Mouse (Mus musculus) large intestine, adult 2 months (tissue): ENCODE results near the gene Gm5751. TPM values are rescaled to one million over a fixed set of nuclear protein-coding genes. Genes with fewer than 3 reads are reported as not detected.
"Not testable (repeated sequence)": the region's sequence is repeated elsewhere in the genome, so short reads cannot be mapped to it uniquely, and the experiment has no call there.

Experiments used
- DNase-seq: peaks from one replicate; pipeline ENCODE4 v3.0.0-alpha.2; 2012; ENCODE audit warnings: low read depth, low spot score
- WGBS: fragments of 180-500 bp; shearing (Covaris S2); methylation state at CpG from one replicate; pipeline ENCODE4 v1.1.7; 2018; 5-methylcytosine and 5-hydroxymethylcytosine counted together
- polyA plus RNA-seq: library from polyadenylated mRNA; depleted of rRNA; stranded (reverse); fragments of >200 nt; gene quantifications from 2 replicates; pipeline ENCODE4 v1.2.3, GENCODE M21; 2012; rRNA removed

Gene Gm5751
- polyA plus RNA-seq, result not detected in 2 replicates

GRCm38 (mm10) chrX:8873953-8874352, at the start of gene Gm5751:
Gene Gm5751 (plus strand): TSS chrX:8874253.
- DNase-seq, result not testable (repeated sequence)
- 90% methylated on average over 4 of the region's 4 CpGs for WGBS

DNA sequence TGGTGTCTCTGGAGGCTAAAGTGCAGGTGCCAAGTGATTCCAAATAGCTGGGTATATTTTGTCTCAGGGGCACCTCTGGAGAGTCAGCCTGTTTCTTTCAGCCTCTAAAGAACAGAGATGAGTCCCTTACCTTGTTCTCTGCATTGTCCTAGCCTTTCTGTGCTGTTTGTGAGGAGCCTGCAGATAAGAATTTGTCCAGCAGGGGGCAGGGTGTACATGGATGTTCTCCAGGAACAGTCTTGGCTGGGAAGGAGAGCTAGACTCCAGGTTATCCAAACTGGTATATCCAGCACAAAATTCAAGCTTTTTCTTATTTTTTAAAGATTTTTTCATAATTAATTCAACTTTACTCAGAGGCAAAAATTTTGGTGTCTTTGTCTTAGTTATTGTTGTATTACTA, 42.0 kb upstream of the Gm5751 start:
- DNase-seq, result no peak

DNA sequence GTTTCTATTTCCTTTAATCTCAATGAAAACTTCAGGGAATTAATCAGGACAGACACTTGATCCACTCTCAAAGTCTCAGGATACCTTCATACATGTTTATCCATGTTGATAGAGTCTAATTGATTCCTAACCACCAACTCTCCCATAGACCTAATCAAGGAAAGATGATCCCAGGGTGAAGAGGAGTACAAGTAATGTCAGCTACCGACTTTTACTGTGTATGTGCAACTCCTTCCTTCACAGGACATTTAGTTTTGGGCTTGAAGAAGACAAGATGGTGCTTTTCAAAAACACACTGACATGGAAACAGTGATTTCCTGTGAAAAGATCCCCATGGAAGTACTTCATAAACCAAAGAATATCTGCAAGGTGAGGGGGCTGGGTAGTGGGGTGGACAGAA, 30.4 kb upstream of the Gm5751 start, which contains the start of gene Gm6592:
TSS of gene Gm6592 (plus strand) at position 301 of the 400 bp plus-strand sequence.
- 74% methylated on average over 1 of the region's 1 CpGs for WGBS

DNA sequence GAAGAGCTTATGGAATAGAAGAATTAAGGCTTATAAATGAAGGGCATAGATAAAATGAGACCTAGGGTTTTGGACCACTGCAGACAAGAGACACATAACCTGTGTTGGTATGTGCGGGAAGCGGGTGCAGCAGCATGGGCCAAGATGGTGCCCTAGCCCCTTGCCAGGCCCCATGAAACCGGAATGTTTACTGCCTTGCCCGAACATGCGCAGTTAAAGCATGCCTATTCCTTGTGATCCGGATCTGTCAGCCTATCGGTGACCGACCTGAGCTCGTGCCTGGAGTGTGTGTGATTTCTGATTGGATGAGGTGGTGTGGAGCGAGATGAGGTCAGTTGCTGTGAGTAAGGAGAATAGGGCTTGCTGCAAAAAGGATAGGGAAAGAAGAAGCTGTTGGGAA, 21.6 kb upstream of the Gm5751 start:
- DNase-seq, result no peak
- 91% methylated on average over 10 of the region's 10 CpGs for WGBS

More for the DNA sequence above, 30.4 kb upstream of the Gm5751 start, which contains the start of gene Gm6592:
- DNase-seq, result no peak

DNA sequence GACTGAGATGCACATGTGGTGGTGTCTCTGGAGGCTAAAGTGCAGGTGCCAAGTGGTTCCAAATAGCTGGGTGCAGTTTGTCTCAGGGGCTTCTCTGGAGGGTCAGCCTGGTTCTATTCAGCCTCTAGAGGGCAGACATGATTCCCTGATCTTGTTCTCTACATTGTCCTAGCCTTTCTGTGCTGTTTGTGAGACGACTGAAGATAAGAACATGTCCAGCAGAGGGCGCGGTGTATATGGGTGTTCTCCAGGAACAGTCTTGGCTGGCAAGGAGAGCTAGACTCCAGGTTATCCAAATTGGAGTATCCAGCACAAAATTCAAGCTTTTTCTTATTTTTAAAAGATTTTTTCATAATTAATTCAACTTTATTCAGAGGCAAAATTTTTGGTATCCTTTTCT, 9.7 kb upstream of the Gm5751 start:
- 3% methylated on average over 3 of the region's 3 CpGs for WGBS
- peak; percentile 22 for DNase-seq

GRCm38 (mm10) chrX:8884336-8884735, 10.3 kb downstream of the Gm5751 start:
- 80% methylated on average over 4 of the region's 4 CpGs for WGBS
- no peak for DNase-seq

DNA sequence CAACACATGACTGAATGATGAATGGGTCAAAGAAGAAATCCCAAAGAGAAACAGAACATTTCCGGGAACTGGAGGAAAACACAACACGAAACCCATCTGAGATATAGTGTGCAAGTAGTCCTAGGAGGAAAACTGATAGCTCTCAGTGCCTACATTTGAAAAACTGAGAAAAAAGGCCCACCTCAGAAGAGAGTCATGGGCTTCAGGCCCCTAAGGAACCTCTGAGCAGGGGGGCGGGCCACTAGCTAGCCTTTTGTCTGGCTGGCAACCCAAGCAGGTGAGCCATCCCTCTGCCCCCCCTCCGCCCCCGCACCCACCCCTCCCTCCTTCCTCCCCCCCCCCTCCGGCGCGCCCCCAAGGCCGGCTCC, 17.9 kb downstream of the Gm5751 start:
- DNase-seq, result no peak
- 48% methylated on average over 3 of the region's 9 CpGs for WGBS

GRCm38 (mm10) chrX:8892343-8893155, 18.5 kb downstream of the Gm5751 start, which contains the start of gene B630019K06Rik:
Gene B630019K06Rik (plus strand): TSS chrX:8892382.
- DNase-seq, result peak; percentile 16
- WGBS, result 10% methylated on average over 72 of the region's 95 CpGs

- DNase-seq, result no peak
These were observed 19.2 kb downstream of the Gm5751 start for GRCm38 (mm10) chrX:8893182-8893651.

GRCm38 (mm10) chrX:8900823-8901222, 26.8 kb downstream of the Gm5751 start:
- WGBS, result 59% methylated on average over 4 of the region's 4 CpGs

More at GRCm38 (mm10) chrX:8893182-8893651, 19.2 kb downstream of the Gm5751 start:
- 24% methylated on average over 34 of the region's 42 CpGs for WGBS

DNA sequence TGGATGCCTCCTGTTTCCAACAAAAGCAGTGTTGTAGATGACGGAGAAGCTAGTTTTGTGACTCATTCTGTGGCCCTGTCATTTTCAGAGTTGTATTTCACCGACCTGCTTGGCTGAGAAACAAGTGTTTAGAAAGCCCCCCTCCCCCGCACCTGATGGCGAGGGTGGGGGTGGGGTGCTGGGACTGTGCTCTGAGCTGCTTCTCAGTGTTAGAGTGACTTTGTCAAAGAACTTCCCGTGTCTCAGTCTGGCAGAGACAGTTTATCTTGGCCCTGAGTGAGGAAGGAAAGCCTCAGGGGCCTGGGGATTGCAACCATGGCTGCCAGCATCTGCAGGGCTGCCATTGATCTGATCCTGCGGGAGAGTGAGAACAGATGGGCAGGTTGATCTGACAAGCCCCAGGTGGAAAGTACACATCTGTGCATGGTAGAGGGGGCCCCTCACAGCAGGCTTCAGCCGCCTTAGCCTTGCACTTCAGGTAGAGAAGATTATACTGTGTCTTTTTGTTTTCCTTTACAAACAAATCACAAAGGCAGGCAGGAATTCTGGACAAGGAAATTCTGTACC, 27.9 kb downstream of the Gm5751 start:
- WGBS, result 35% methylated on average over 7 of the region's 7 CpGs
- DNase-seq, result no peak

More at GRCm38 (mm10) chrX:8900823-8901222, 26.8 kb downstream of the Gm5751 start:
- DNase-seq, result no peak

- no peak for DNase-seq
- 66% methylated on average over 4 of the region's 4 CpGs for WGBS
These were observed 47.0 kb downstream of the Gm5751 start for GRCm38 (mm10) chrX:8921080-8921479.

- 49% methylated on average over 9 of the region's 9 CpGs for WGBS
- DNase-seq, result no peak
These were observed 48.0 kb downstream of the Gm5751 start for GRCm38 (mm10) chrX:8921813-8922607.

DNA sequence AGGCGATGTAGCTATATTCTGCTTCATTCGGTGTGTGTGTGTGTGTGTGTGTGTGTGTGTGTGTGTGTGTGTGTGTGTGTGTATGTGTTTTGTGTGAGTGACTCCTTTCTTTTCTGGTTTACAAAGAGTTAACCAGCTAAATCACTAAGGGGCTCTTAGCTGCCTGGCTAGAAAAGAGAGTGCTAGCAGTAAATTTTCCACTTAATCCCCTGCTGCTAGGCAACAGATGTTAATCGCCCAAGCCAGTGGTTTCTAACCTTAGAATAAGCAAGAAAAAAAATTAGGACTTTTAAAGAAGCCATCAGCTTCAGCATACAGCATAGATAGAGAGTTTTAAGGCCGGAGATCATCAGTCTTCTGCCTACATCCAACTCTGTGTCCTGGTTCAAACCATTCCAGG, 53.3 kb downstream of the Gm5751 start:
- 33% methylated on average over 4 of the region's 4 CpGs for WGBS

More for the DNA sequence above, 53.3 kb downstream of the Gm5751 start:
- DNase-seq, result no peak

Other genes starting within 250 kb of the Gm5751 start
- gene Ssxb8, start 183.4 kb upstream of the Gm5751 start, polyA plus RNA-seq, result not detected in 2 replicates
- gene Ssx9, start 125.8 kb upstream of the Gm5751 start, polyA plus RNA-seq, result not detected in 2 replicates
- not detected in 2 replicates for gene Ssxb5, start 70.6 kb upstream of the Gm5751 start, polyA plus RNA-seq
- not detected in 2 replicates for gene Gm6592, start 30.3 kb upstream of the Gm5751 start, polyA plus RNA-seq
- 0.36 and 0.47 TPM in 2 replicates for gene B630019K06Rik, start 18.1 kb downstream of the Gm5751 start, polyA plus RNA-seq
- not detected in 2 replicates for gene Fthl17b, start 88.7 kb downstream of the Gm5751 start, polyA plus RNA-seq
- gene Fthl17c, start 102.3 kb downstream of the Gm5751 start, polyA plus RNA-seq, result not detected in 2 replicates
- gene Fthl17d, start 112.5 kb downstream of the Gm5751 start, polyA plus RNA-seq, result not detected in 2 replicates
- not detected in 2 replicates for gene Fthl17e, start 159.2 kb downstream of the Gm5751 start, polyA plus RNA-seq
- gene Fthl17f, start 188.8 kb downstream of the Gm5751 start, polyA plus RNA-seq, result not detected in 2 replicates
- not detected in 2 replicates for gene 4930402K13Rik, start 230.3 kb downstream of the Gm5751 start, polyA plus RNA-seq